Mouse (Mus musculus) heart, postnatal 14 days (tissue): ENCODE results near the gene Ercc6l2. TPM values are rescaled to one million over a fixed set of nuclear protein-coding genes. Genes with fewer than 3 reads are reported as not detected.

Experiments
- DNase-seq, 2 experiments: peaks; one replicate each; pipeline ENCODE4 v3.0.0; 2021 to 2022
- intact Hi-C: fragments of 180-260 bp; cut with DNase I; formaldehyde crosslinking; loops from one replicate; pipeline ENCODE4 v1.15.1; 2025
- total RNA-seq, 2 experiments: library from RNA; stranded (reverse); gene quantifications; 2 replicates each; pipeline ENCODE4 v1.2.3; 2021

Gene Ercc6l2
- total RNA-seq, 2 experiments from 2014 or later, result 10.4 to 10.9 TPM

- intact Hi-C loops, result no loop called here
Observed at GRCm38 (mm10) chr13:63879105-63879863, 64.2 kb downstream of the Ercc6l2 start.

GRCm38 (mm10) chr13:63879864-63880141 is 64.8 kb downstream of the Ercc6l2 start:
- DNase-seq, result no peak
- intact Hi-C loops, result no loop called here

More at GRCm38 (mm10) chr13:63879105-63879863, 64.2 kb downstream of the Ercc6l2 start:
- no peak for DNase-seq

GRCm38 (mm10) chr13:63885532-63885949 is 70.5 kb downstream of the Ercc6l2 start:
- intact Hi-C loops, result no loop called here
- DNase-seq, result no peak

GRCm38 (mm10) chr13:63886429-63887052 is 71.5 kb downstream of the Ercc6l2 start:
- no peak for DNase-seq
- intact Hi-C loops, result no loop called here

GRCm38 (mm10) chr13:63900679-63901302 is 85.8 kb downstream of the Ercc6l2 start:
- no peak for DNase-seq
- intact Hi-C loops, result loop anchor here (5.0 kb wide), 2 partner anchors 87 to 333 kb away; no protein-coding TSS in a partner anchor

- peak; percentile 60 to 73 for DNase-seq
- intact Hi-C loops, result loop anchor here (5.0 kb wide), 2 partner anchors 86 to 334 kb away; no protein-coding TSS in a partner anchor
Observed at GRCm38 (mm10) chr13:63901303-63901713, 86.3 kb downstream of the Ercc6l2 start.

GRCm38 (mm10) chr13:63901714-63902597 is 86.9 kb downstream of the Ercc6l2 start:
- DNase-seq, result peak; percentile 61 to 63
- intact Hi-C loops, result loop anchor here (5.0 kb wide), 2 partner anchors 85 to 335 kb away; no protein-coding TSS in a partner anchor

GRCm38 (mm10) chr13:63906516-63906915 is 91.5 kb downstream of the Ercc6l2 start:
- intact Hi-C loops, result no loop called here
- DNase-seq, result peak; percentile 57 to 70

GRCm38 (mm10) chr13:63907437-63907836 is 92.4 kb downstream of the Ercc6l2 start:
- intact Hi-C loops, result no loop called here

GRCm38 (mm10) chr13:63910141-63910804 is 95.2 kb downstream of the Ercc6l2 start:
- DNase-seq, result no peak
- intact Hi-C loops, result no loop called here

More at GRCm38 (mm10) chr13:63907437-63907836, 92.4 kb downstream of the Ercc6l2 start:
- DNase-seq, result no peak

GRCm38 (mm10) chr13:63911617-63912016 is 96.6 kb downstream of the Ercc6l2 start:
- no peak for DNase-seq

GRCm38 (mm10) chr13:63913136-63913535 is 98.1 kb downstream of the Ercc6l2 start:
- DNase-seq, result no peak
- intact Hi-C loops, result no loop called here

More at GRCm38 (mm10) chr13:63911617-63912016, 96.6 kb downstream of the Ercc6l2 start:
- intact Hi-C loops, result no loop called here

- DNase-seq, result no peak
- intact Hi-C loops, result no loop called here
Observed at GRCm38 (mm10) chr13:63915176-63915575, 100.1 kb downstream of the Ercc6l2 start.

- intact Hi-C loops, result no loop called here
- DNase-seq, result no peak
Observed at GRCm38 (mm10) chr13:63915684-63916083, 100.6 kb downstream of the Ercc6l2 start.

- DNase-seq, result no peak
- intact Hi-C loops, result no loop called here
Observed at GRCm38 (mm10) chr13:63916568-63916967, 101.5 kb downstream of the Ercc6l2 start.

GRCm38 (mm10) chr13:63917198-63917767 is 102.2 kb downstream of the Ercc6l2 start:
- DNase-seq, result peak; percentile 56 to 76
- intact Hi-C loops, result no loop called here

GRCm38 (mm10) chr13:63917776-63918621 is 103.0 kb downstream of the Ercc6l2 start:
- intact Hi-C loops, result no loop called here
- DNase-seq, result peak; percentile 10 to 24

- DNase-seq, result peak; percentile 10 to 21
- intact Hi-C loops, result no loop called here
Observed at GRCm38 (mm10) chr13:63918733-63919422, 103.8 kb downstream of the Ercc6l2 start.
